Mouse (Mus musculus) stomach, embryonic 16.5 days (tissue): ENCODE data around the gene Pdha2. TPM values are rescaled to one million over a fixed set of nuclear protein-coding genes. Genes with fewer than 3 reads are reported as not detected.

Experiments used
- ATAC-seq: fragments of 200-750 bp; cut with Nextera tagmentation; 2 replicates; pipeline ENCODE4 v1.8.0; 2017; ENCODE audit warnings: moderate number of reproducible peaks, moderate TSS enrichment; ENCODE audit not compliant: insufficient read depth, low FRiP score
- H3K27ac ChIP-seq: fragments of 300-500 bp; sonication (generic); 2 replicates; pipeline ENCODE4 v1.5.1; 2014; ENCODE audit warnings: low read length
- H3K27me3 ChIP-seq: fragments of 300-500 bp; sonication (generic); 2 replicates; pipeline ENCODE4 v1.6.1; 2014; ENCODE audit warnings: low read length, control low read depth, mixed read lengths; ENCODE audit not compliant: control insufficient read depth, insufficient read depth
- H3K36me3 ChIP-seq: fragments of 300-500 bp; sonication (generic); 2 replicates; pipeline ENCODE4 v1.6.1; 2014; ENCODE audit warnings: low read length; ENCODE audit not compliant: control insufficient read depth, insufficient read depth
- H3K4me1 ChIP-seq: fragments of 300-500 bp; sonication (generic); 2 replicates; pipeline ENCODE4 v1.6.1; 2014; ENCODE audit warnings: low read length, control low read depth, mixed read lengths; ENCODE audit not compliant: control insufficient read depth, insufficient read depth
- H3K4me2 ChIP-seq: fragments of 300-500 bp; sonication (generic); 2 replicates; pipeline ENCODE4 v1.6.1; 2014; ENCODE audit warnings: low read depth, low read length, mixed read lengths
- H3K4me3 ChIP-seq: fragments of 300-500 bp; sonication (generic); replicated peaks from 2 replicates; pipeline ENCODE4 v1.5.1; 2014; ENCODE audit warnings: mild to moderate bottlenecking, low read length
- H3K9ac ChIP-seq: fragments of 300-500 bp; sonication (generic); 2 replicates; pipeline ENCODE4 v1.6.1; 2014; ENCODE audit warnings: low read length
- H3K9me3 ChIP-seq: fragments of 300-500 bp; sonication (generic); replicated peaks from 2 replicates; pipeline ENCODE4 v1.6.1; 2016; ENCODE audit warnings: low read length, control low read depth; ENCODE audit not compliant: control insufficient read depth
- WGBS: fragments of 180-500 bp; shearing (Covaris S2); extraction: QIAGEN DNeasy Blood & Tissue Kit; methylation state at CpG from one replicate; pipeline ENCODE4 v1.1.7; 2014; 5-methylcytosine and 5-hydroxymethylcytosine counted together
- polyA plus RNA-seq: library from polyadenylated mRNA; unstranded; fragments of >200 nt; fragmentation: Nextera tagmentation; extraction: Ambion mirVana; gene quantifications from 2 replicates; pipeline ENCODE4 v1.2.1, GENCODE M21; 2015

Pdha2 gene
- polyA plus RNA-seq, 1 experiment from 2014 or later, result not detected

GRCm38 (mm10) chr3:141216237-141216636 is 4.1 kb upstream of the Pdha2 start:
- Histone ChIP-seq H3K27ac (no peak overlapping the region), H3K27me3 (no peaks in the 10 kb centered on the region), H3K9me3 (peaks cover 8% of the 10 kb centered on the region; the same call in 1 of the 2 replicates), H3K4me3 (no peak overlapping the region), H3K4me2 (no peak overlapping the region), H3K9ac (no peak overlapping the region), H3K36me3 (no peaks in the 10 kb centered on the region), H3K4me1 (no peaks in the 10 kb centered on the region)
- whole genome bisulfite sequencing, result 79% methylated on average over 6 of the region's 6 CpGs
- no peak for ATAC-seq

- no peak overlapping the region for H3K27ac ChIP-seq
- H3K4me1 ChIP-seq, result no peaks in the 10 kb centered on the region
- no peak overlapping the region for H3K9ac ChIP-seq
- no peaks in the 10 kb centered on the region for H3K36me3 ChIP-seq
- ATAC-seq, result no peak
- 81% methylated on average over 2 of the region's 2 CpGs for WGBS
- H3K4me3 ChIP-seq, result no peak overlapping the region
- no peaks in the 10 kb centered on the region for H3K27me3 ChIP-seq
- no peak overlapping the region for H3K4me2 ChIP-seq
- H3K9me3 ChIP-seq, result peaks cover 9% of the 10 kb centered on the region; the same call in 1 of the 2 replicates
These were observed 2.6 kb upstream of the Pdha2 start for GRCm38 (mm10) chr3:141214789-141215188.

- Histone ChIP-seq H3K9me3 (peaks cover 9% of the 10 kb centered on the region; the same call in 1 of the 2 replicates), H3K4me1 (no peaks in the 10 kb centered on the region), H3K36me3 (no peaks in the 10 kb centered on the region), H3K27ac (no peak overlapping the region), H3K4me2 (no peak overlapping the region), H3K4me3 (no peak overlapping the region), H3K9ac (no peak overlapping the region), H3K27me3 (no peaks in the 10 kb centered on the region)
- ATAC-seq, result no peak
These were observed 2.0 kb upstream of the Pdha2 start for GRCm38 (mm10) chr3:141214197-141214596.

GRCm38 (mm10) chr3:141211644-141212043 is 511 bp downstream of the Pdha2 start:
- Histone ChIP-seq H3K4me3 (no peak overlapping the region), H3K27ac (no peak overlapping the region), H3K36me3 (no peaks in the 10 kb centered on the region), H3K4me1 (no peaks in the 10 kb centered on the region), H3K9ac (no peak overlapping the region), H3K4me2 (no peak overlapping the region), H3K27me3 (no peaks in the 10 kb centered on the region), H3K9me3 (peaks cover 9% of the 10 kb centered on the region; the same call in 1 of the 2 replicates)
- no peak for ATAC-seq
- WGBS, result 96% methylated on average over 17 of the region's 17 CpGs

- no peak for ATAC-seq
- Histone ChIP-seq H3K4me1 (no peaks in the 10 kb centered on the region), H3K27ac (no peak overlapping the region), H3K4me2 (no peak overlapping the region), H3K9ac (no peak overlapping the region), H3K36me3 (no peaks in the 10 kb centered on the region), H3K27me3 (no peaks in the 10 kb centered on the region), H3K4me3 (no peak overlapping the region), H3K9me3 (no peaks in the 10 kb centered on the region)
- 70% methylated on average over 2 of the region's 2 CpGs for WGBS
These were observed 10.4 kb downstream of the Pdha2 start for GRCm38 (mm10) chr3:141201766-141202165.

- WGBS, result 78% methylated on average over 4 of the region's 4 CpGs
- H3K4me3 ChIP-seq, result no peak overlapping the region
- no peak overlapping the region for H3K27ac ChIP-seq
- H3K9me3 ChIP-seq, result no peaks in the 10 kb centered on the region
- no peaks in the 10 kb centered on the region for H3K36me3 ChIP-seq
- no peak overlapping the region for H3K4me2 ChIP-seq
- no peaks in the 10 kb centered on the region for H3K27me3 ChIP-seq
- no peaks in the 10 kb centered on the region for H3K4me1 ChIP-seq
- ATAC-seq, result no peak
- no peak overlapping the region for H3K9ac ChIP-seq
These were observed 14.8 kb downstream of the Pdha2 start for GRCm38 (mm10) chr3:141197308-141197861.

GRCm38 (mm10) chr3:141191653-141192052 is 20.5 kb downstream of the Pdha2 start:
- no peaks in the 10 kb centered on the region for H3K36me3 ChIP-seq
- no peak overlapping the region for H3K4me2 ChIP-seq
- H3K4me1 ChIP-seq, result no peaks in the 10 kb centered on the region
- no peaks in the 10 kb centered on the region for H3K9me3 ChIP-seq
- H3K9ac ChIP-seq, result no peak overlapping the region
- WGBS, result 86% methylated on average over 3 of the region's 3 CpGs
- no peak overlapping the region for H3K27ac ChIP-seq
- no peak overlapping the region for H3K4me3 ChIP-seq
- no peak for ATAC-seq
- H3K27me3 ChIP-seq, result no peaks in the 10 kb centered on the region

GRCm38 (mm10) chr3:141190429-141190828 is 21.7 kb downstream of the Pdha2 start:
- Histone ChIP-seq H3K9ac (no peak overlapping the region), H3K27me3 (no peaks in the 10 kb centered on the region), H3K4me2 (no peak overlapping the region), H3K9me3 (no peaks in the 10 kb centered on the region), H3K36me3 (no peaks in the 10 kb centered on the region), H3K27ac (no peak overlapping the region), H3K4me3 (no peak overlapping the region), H3K4me1 (no peaks in the 10 kb centered on the region)
- no peak for ATAC-seq
- WGBS, result 74% methylated on average over 4 of the region's 4 CpGs

- H3K27me3 ChIP-seq, result no peaks in the 10 kb centered on the region
- H3K4me2 ChIP-seq, result no peak overlapping the region
These were observed 51.2 kb downstream of the Pdha2 start for GRCm38 (mm10) chr3:141160986-141161385.

More at GRCm38 (mm10) chr3:141160986-141161385, 51.2 kb downstream of the Pdha2 start:
- no peaks in the 10 kb centered on the region for H3K4me1 ChIP-seq
- H3K27ac ChIP-seq, result no peak overlapping the region
- ATAC-seq, result no peak
- no peak overlapping the region for H3K4me3 ChIP-seq
- no peaks in the 10 kb centered on the region for H3K36me3 ChIP-seq
- no peak overlapping the region for H3K9ac ChIP-seq
- no peaks in the 10 kb centered on the region for H3K9me3 ChIP-seq
